Mouse (Mus musculus) heart, embryonic 15.5 days (tissue): ENCODE measurements around the gene Saal1. TPM values are rescaled to one million over a fixed set of nuclear protein-coding genes. Genes with fewer than 3 reads are reported as not detected.
"Not testable (repeated sequence)": the region's sequence is repeated elsewhere in the genome, so short reads cannot be mapped to it uniquely, and the experiment has no call there.

Source experiments
- ATAC-seq: fragments of 200-750 bp; cut with Nextera tagmentation; replicated peaks from 2 replicates; pipeline ENCODE4 v1.8.0; 2017; ENCODE audit warnings: low read depth, moderate TSS enrichment; ENCODE audit not compliant: insufficient number of reproducible peaks, insufficient read depth, low FRiP score
- H3K27ac ChIP-seq: fragments of 300-500 bp; sonication (generic); 2 replicates; pipeline ENCODE4 v1.5.1; 2015; ENCODE audit warnings: mild to moderate bottlenecking, inconsistent platforms
- H3K27me3 ChIP-seq: fragments of 300-500 bp; sonication (generic); 2 replicates; pipeline ENCODE4 v1.6.1; 2015; ENCODE audit warnings: inconsistent platforms
- H3K36me3 ChIP-seq: fragments of 300-500 bp; sonication (generic); 2 replicates; pipeline ENCODE4 v1.6.1; 2015; ENCODE audit warnings: mild to moderate bottlenecking, inconsistent platforms
- H3K4me1 ChIP-seq: fragments of 300-500 bp; sonication (generic); replicated peaks from 2 replicates; pipeline ENCODE4 v1.6.1; 2015; ENCODE audit warnings: inconsistent platforms
- H3K4me2 ChIP-seq: fragments of 300-500 bp; sonication (generic); 2 replicates; pipeline ENCODE4 v1.6.1; 2015; ENCODE audit warnings: inconsistent platforms, mild to moderate bottlenecking, moderate library complexity
- H3K4me3 ChIP-seq: fragments of 300-500 bp; sonication (generic); 2 replicates; pipeline ENCODE4 v1.5.1; 2015; ENCODE audit warnings: mild to moderate bottlenecking, inconsistent platforms
- H3K9ac ChIP-seq: fragments of 300-500 bp; sonication (generic); 2 replicates; pipeline ENCODE4 v1.6.1; 2015; ENCODE audit warnings: mild to moderate bottlenecking, inconsistent platforms
- H3K9me3 ChIP-seq: fragments of 300-500 bp; sonication (generic); replicated peaks from 2 replicates; pipeline ENCODE4 v1.6.1; 2016; ENCODE audit warnings: inconsistent platforms
- WGBS: fragments of 180-500 bp; shearing (Covaris S2); methylation state at CpG from one replicate; pipeline ENCODE4 v1.1.7; 2015; ENCODE audit warnings: mixed read lengths; 5-methylcytosine and 5-hydroxymethylcytosine counted together
- polyA plus RNA-seq: library from polyadenylated mRNA; unstranded; fragments of >200 nt; fragmentation: Nextera tagmentation; extraction: Ambion mirVana; gene quantifications from 2 replicates; pipeline ENCODE4 v1.2.1, GENCODE M21; 2015

The Saal1 gene
- polyA plus RNA-seq: 12.6 and 14.3 TPM in 2 replicates

DNA sequence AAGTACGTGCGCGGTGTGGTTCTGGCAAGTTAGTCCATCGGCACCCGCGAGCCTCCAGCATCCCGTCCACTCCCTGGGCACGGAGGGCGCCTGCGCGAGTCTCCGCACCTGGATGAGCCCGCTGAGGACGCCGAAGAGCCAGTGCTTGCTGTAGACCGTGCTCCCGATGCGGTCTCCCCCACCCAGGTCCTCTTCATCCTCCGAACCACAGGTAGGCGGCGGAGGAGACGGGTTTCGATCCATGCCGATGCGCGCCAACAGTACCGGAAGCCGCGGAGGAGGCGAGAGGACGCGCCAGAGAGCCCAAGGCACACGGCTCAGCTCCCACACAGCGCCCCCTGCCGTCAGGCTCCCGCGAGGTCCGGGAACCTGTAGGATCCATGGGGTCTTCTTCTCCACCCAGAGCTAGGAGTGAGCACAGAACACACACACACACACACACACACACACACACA, at the start of gene Saal1:
TSS of gene Saal1 (minus strand) at position 291 of the 455 bp plus-strand sequence.
- H3K9me3 ChIP-seq: no peaks in the 10 kb centered on the region
- H3K4me3 ChIP-seq: peak within 1 kb of the TSS; percentile 73
- H3K9ac ChIP-seq: peak within 1 kb of the TSS; percentile 79
- peaks cover 17% of the 10 kb centered on the region; the same call in 1 of the 2 replicates for H3K36me3 ChIP-seq
- 0% methylated on average over 38 of the region's 38 CpGs for WGBS
- ATAC-seq: peak; percentile 84
- H3K27ac ChIP-seq: peak within 1 kb of the TSS; percentile 50; the same call in 1 of the 2 replicates
- H3K27me3 ChIP-seq: 0 out of 2 replicates have a peak, but pooled peaks cover 3% of the 10 kb centered on the region
- peak within 1 kb of the TSS; percentile 64 for H3K4me2 ChIP-seq
- peaks cover 6% of the 10 kb centered on the region; the same call in 1 of the 2 replicates for H3K4me1 ChIP-seq

DNA sequence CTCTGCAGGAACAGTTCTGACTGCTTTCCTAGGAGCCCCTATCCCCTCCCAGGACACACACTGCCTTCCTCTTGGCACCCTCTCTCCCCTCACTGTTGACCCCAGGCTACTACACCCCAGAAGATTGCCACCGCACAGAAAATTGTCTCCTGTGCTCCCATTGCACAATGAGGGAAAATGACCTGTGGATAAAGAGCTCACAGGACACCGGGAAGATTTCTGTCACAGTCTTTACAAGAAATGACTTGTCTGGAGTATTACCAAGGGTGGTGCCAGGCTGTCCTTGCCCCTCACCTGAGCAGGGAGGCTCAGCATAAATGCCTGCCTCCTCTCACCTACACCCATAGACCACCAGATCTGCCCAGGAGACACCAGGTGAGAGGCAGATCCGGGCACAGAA, 41.0 kb upstream of the Saal1 start, which contains the start of gene Saa2:
TSS of gene Saa2 (plus strand) at position 301 of the 400 bp plus-strand sequence.
- 74% methylated on average over 3 of the region's 3 CpGs for WGBS
- H3K4me3 ChIP-seq: no peak within 1 kb of the TSS
- H3K4me2 ChIP-seq: no peak within 1 kb of the TSS
- no peaks in the 10 kb centered on the region for H3K27me3 ChIP-seq
- no peak for ATAC-seq
- no peak within 1 kb of the TSS for H3K27ac ChIP-seq
- no peak within 1 kb of the TSS for H3K9ac ChIP-seq
- no peaks in the 10 kb centered on the region for H3K9me3 ChIP-seq
- H3K36me3 ChIP-seq: no peaks in the 10 kb centered on the region
- H3K4me1 ChIP-seq: no peaks in the 10 kb centered on the region

DNA sequence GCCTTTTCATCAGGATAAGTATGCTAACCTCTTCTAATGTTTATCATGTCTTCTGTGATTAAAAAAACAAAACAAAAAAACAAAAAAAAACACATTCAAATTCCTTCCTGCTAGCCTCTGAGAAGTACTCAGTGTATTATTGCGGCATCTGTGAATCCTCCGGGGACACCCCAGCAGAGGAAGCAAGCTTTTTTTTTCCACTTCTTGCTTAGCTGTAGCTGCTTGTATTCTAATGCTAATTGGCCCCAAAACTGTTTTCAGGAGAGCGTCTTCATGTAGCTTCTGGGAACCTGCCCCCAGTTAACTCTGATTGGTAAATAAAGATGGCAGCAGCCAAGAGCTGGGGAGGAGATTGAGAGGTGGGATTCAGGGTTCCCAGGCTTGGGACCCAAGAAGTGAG, 38.0 kb upstream of the Saal1 start:
- Histone ChIP-seq H3K4me1 (no peaks in the 10 kb centered on the region), H3K36me3 (no peaks in the 10 kb centered on the region), H3K4me2 (no peak overlapping the region), H3K4me3 (no peak overlapping the region), H3K9ac (no peak overlapping the region), H3K27me3 (no peaks in the 10 kb centered on the region), H3K9me3 (no peaks in the 10 kb centered on the region), H3K27ac (no peak overlapping the region)
- 56% methylated on average over 3 of the region's 3 CpGs for WGBS
- ATAC-seq: no peak

- H3K27me3 ChIP-seq: no peaks in the 10 kb centered on the region
- H3K4me1 ChIP-seq: no peaks in the 10 kb centered on the region
- H3K27ac ChIP-seq: no peak overlapping the region
- H3K36me3 ChIP-seq: no peaks in the 10 kb centered on the region
- H3K4me2 ChIP-seq: no peak overlapping the region
- no peak overlapping the region for H3K9ac ChIP-seq
- ATAC-seq: no peak
- no peaks in the 10 kb centered on the region for H3K9me3 ChIP-seq
- H3K4me3 ChIP-seq: no peak overlapping the region
- 76% methylated on average over 7 of the region's 7 CpGs for WGBS
These were observed 35.9 kb upstream of the Saal1 start for GRCm38 (mm10) chr7:46746381-46746780.

- H3K36me3 ChIP-seq: no peaks in the 10 kb centered on the region
- WGBS: 79% methylated on average over 3 of the region's 3 CpGs
- no peaks in the 10 kb centered on the region for H3K9me3 ChIP-seq
- H3K4me3 ChIP-seq: no peak overlapping the region
- H3K9ac ChIP-seq: no peak overlapping the region
- H3K27ac ChIP-seq: no peak overlapping the region
- H3K4me1 ChIP-seq: no peaks in the 10 kb centered on the region
- H3K27me3 ChIP-seq: no peaks in the 10 kb centered on the region
- no peak for ATAC-seq
- H3K4me2 ChIP-seq: no peak overlapping the region
These were observed 35.3 kb upstream of the Saal1 start for GRCm38 (mm10) chr7:46745816-46746215.

DNA sequence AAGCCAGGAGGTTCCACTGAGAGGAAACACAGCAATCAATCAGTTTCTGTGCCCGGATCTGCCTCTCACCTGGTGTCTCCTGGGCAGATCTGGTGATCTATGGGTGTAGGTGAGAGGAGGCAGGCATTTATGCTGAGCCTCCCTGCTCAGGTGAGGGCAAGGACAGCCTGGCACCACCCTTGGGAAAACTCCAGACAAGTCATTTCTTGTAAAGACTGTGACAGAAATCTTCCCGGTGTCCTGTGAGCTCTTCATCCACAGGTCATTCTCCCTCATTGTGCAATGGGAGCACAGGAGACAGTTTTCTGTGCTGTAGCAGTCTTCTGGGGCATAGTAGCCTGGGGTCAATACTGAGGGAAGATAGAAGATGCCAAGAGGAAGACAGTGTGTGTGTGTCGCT, 32.4 kb upstream of the Saal1 start, which contains the start of gene Saa1:
TSS of gene Saa1 (minus strand) at position 101 of the 400 bp plus-strand sequence.
- H3K9ac ChIP-seq, H3K27ac ChIP-seq, H3K9me3 ChIP-seq, ATAC-seq, H3K4me2 ChIP-seq, H3K27me3 ChIP-seq, H3K4me1 ChIP-seq, H3K4me3 ChIP-seq, H3K36me3 ChIP-seq: not testable (repeated sequence)
- WGBS: 69% methylated on average over 3 of the region's 3 CpGs

GRCm38 (mm10) chr7:46740041-46740440, 29.6 kb upstream of the Saal1 start:
- H3K4me1 ChIP-seq, H3K4me3 ChIP-seq, H3K27ac ChIP-seq, H3K27me3 ChIP-seq, H3K36me3 ChIP-seq, H3K4me2 ChIP-seq, H3K9me3 ChIP-seq, ATAC-seq, H3K9ac ChIP-seq: not testable (repeated sequence)
- 72% methylated on average over 5 of the region's 5 CpGs for WGBS

DNA sequence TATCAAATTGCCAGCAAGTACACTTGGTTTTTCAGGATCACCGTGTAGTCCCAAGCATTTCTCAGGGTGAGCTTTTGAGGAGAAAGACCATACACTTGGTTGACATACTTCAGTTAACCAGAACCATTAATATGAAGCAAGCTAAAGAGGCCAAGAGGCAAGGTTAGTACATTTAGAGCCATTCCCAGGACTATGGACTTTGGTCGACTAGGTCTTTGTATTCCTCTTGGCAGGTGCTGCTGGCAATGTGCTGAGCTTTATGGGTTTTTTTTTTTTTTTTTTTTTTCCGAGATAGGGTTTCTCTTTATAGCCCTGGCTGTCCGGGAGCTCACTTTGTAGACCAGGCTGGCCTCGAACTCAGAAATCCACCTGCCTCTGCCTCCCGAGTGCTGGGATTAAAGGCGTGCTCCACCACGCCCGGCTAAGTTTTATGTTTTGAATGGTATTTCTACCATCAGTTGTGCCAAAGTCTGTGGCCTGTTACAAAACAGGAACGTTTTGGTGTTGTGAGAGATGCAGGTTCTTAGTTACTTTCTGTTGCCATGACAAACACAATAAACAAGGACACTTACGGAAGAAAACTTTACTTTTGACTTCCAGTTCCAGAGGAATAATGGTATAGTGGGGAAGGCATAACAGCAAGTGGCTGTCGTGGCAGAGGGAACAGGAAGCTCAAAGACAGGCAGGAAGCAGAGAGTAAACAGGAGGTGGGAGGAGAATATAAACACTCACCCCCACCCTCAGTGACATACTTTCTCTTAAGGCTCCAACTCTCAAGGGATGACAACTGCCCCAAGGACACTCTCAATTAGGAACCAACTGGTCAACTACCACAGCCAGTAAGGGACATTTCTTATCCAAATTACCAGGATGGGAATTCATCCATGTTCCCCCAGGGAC, 28.3 kb upstream of the Saal1 start:
- Histone ChIP-seq H3K4me2 (no peak overlapping the region), H3K27ac (no peak overlapping the region), H3K36me3 (no peaks in the 10 kb centered on the region), H3K9me3 (no peaks in the 10 kb centered on the region), H3K4me1 (no peaks in the 10 kb centered on the region), H3K9ac (no peak overlapping the region), H3K4me3 (no peak overlapping the region), H3K27me3 (no peaks in the 10 kb centered on the region)
- 76% methylated on average over 12 of the region's 12 CpGs for WGBS
- ATAC-seq: no peak

DNA sequence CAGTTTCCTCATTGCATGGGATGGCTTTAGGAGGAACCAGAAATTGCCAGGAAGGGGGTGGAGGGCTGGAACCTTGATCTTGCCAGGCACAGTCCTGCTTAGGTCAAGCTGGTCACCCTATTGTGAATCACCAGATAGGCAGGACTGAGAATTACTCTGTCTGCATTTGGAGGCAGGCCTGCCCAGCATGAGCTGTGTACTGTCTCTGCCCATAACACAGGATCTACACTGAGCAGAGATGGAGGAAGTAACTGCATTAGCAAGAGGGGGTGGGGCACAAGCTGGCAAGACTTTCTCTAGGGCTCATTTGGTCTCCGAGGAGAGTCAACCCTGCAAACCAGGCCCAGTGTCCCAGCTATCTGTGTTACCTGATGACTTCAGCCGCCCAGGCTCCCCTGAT, 24.5 kb upstream of the Saal1 start:
- Histone ChIP-seq H3K36me3 (no peaks in the 10 kb centered on the region), H3K9me3 (no peaks in the 10 kb centered on the region), H3K4me1 (no peaks in the 10 kb centered on the region), H3K9ac (no peak overlapping the region), H3K4me3 (no peak overlapping the region), H3K4me2 (no peak overlapping the region), H3K27ac (no peak overlapping the region), H3K27me3 (no peaks in the 10 kb centered on the region)
- WGBS: 65% methylated on average over 2 of the region's 2 CpGs
- ATAC-seq: no peak

DNA sequence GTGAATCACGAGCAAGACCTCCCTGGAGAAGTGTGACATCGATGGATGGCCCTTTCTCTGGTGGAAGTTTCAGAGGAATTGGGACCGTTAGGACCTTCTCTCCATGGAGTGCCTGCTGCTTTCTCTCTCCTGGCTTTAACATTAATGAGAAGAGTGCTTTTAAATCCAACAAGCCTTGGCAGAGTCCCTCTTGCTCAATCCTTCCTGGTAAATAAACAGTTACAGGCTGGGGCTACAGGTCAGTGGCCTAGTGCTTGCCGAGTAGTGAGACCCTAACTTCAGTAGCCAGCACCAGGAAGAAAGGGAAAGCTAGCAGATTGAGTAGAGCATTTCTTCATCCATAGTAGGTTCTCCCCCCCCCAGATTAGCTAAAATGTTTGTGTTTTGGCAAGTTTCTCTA, 22.0 kb upstream of the Saal1 start, which contains the start of gene Saa4:
TSS of gene Saa4 (minus strand) at position 146 of the 400 bp plus-strand sequence.
- Histone ChIP-seq H3K4me1 (no peaks in the 10 kb centered on the region), H3K4me3 (no peak within 1 kb of the TSS), H3K27me3 (no peaks in the 10 kb centered on the region), H3K9ac (no peak within 1 kb of the TSS), H3K9me3 (no peaks in the 10 kb centered on the region), H3K27ac (no peak within 1 kb of the TSS), H3K4me2 (no peak within 1 kb of the TSS), H3K36me3 (no peaks in the 10 kb centered on the region)
- no peak for ATAC-seq
- 73% methylated on average over 4 of the region's 4 CpGs for WGBS

DNA sequence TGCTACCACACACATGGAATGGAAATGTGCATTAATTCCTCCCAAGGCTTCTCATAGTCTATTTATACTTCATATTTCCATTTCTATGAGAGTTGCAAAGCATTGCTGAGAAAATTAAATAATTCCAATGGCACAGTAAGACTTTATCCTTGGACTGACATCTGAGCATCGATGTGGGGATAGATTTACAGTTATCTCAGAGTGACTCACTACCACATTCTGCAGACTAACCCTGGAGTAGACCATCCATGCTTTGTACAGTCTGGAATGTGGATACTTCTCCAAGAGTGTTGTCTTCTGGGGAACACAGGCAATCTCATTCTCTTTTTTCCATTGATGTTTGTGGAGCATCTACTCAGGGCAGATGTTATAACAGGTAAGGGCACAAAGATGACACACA, 17.1 kb upstream of the Saal1 start:
- Histone ChIP-seq H3K4me3 (no peak overlapping the region), H3K27ac (no peak overlapping the region), H3K27me3 (no peaks in the 10 kb centered on the region), H3K9ac (no peak overlapping the region), H3K36me3 (no peaks in the 10 kb centered on the region), H3K9me3 (no peaks in the 10 kb centered on the region), H3K4me1 (no peaks in the 10 kb centered on the region), H3K4me2 (no peak overlapping the region)
- WGBS: 60% methylated on average over 1 of the region's 1 CpGs
- ATAC-seq: no peak
